Mouse (Mus musculus): ENCODE data around the gene Bach1.

- TF ChIP-seq CTCF (IDR thresholded peaks at IDR 0.05; ENCODE audit: insufficient read depth, low read length) (no peak), POLR2A (IDR thresholded peaks at IDR 0.05; ENCODE audit: borderline replicate concordance, extremely low read depth, low read depth, low read length) (no peak)
Observed at GRCm38 (mm10) chr16:87728703-87729102, 30.0 kb downstream of the Bach1 start.
